Mouse (Mus musculus) hindbrain, embryonic 11.5 days (tissue): ENCODE measurements at regions not wholly inside any gene's neighbourhood (a gene's known extent, or its start where the extent isn't known, plus 50 kb on each side); places are given as distances from the start of the nearest gene placed in this dataset.

Experiments used
- ATAC-seq: fragments of 200-750 bp; cut with Nextera tagmentation; 2 replicates; pipeline ENCODE4 v1.8.0; 2017; ENCODE audit warnings: mild to moderate bottlenecking, moderate TSS enrichment, moderate library complexity; ENCODE audit not compliant: low FRiP score
- DNase-seq: peaks from one replicate; pipeline ENCODE4 v3.0.0-alpha.2; 2015; ENCODE audit warnings: low spot score
- H3K27ac ChIP-seq: fragments of 300-500 bp; sonication (generic); 2 replicates; pipeline ENCODE4 v1.5.1; 2014; ENCODE audit warnings: mild to moderate bottlenecking, low read depth, low read length
- H3K27me3 ChIP-seq: fragments of 300-500 bp; sonication (generic); 2 replicates; pipeline ENCODE4 v1.6.1; 2014; ENCODE audit warnings: mild to moderate bottlenecking, low read length, moderate library complexity, mixed read lengths; ENCODE audit not compliant: control insufficient read depth, insufficient read depth
- H3K36me3 ChIP-seq: fragments of 300-500 bp; sonication (generic); 2 replicates; pipeline ENCODE4 v1.6.1; 2014; ENCODE audit warnings: mild to moderate bottlenecking, low read length, moderate library complexity, mixed read lengths; ENCODE audit not compliant: control insufficient read depth, insufficient read depth
- H3K4me1 ChIP-seq: fragments of 300-500 bp; sonication (generic); replicated peaks from 2 replicates; pipeline ENCODE4 v1.6.1; 2014; ENCODE audit warnings: low read length, mixed read lengths; ENCODE audit not compliant: control insufficient read depth, insufficient read depth
- H3K4me2 ChIP-seq: fragments of 300-500 bp; sonication (generic); replicated peaks from 2 replicates; pipeline ENCODE4 v1.6.1; 2014; ENCODE audit warnings: mild to moderate bottlenecking, low read depth, low read length
- H3K4me3 ChIP-seq: fragments of 300-500 bp; sonication (generic); 2 replicates; pipeline ENCODE4 v1.5.1; 2014; ENCODE audit warnings: low read depth, low read length
- H3K9ac ChIP-seq: fragments of 300-500 bp; sonication (generic); 2 replicates; pipeline ENCODE4 v1.6.1; 2014; ENCODE audit warnings: low read depth, low read length
- H3K9me3 ChIP-seq: fragments of 300-500 bp; sonication (generic); 2 replicates; pipeline ENCODE4 v1.6.1; 2016; ENCODE audit warnings: low read length; ENCODE audit not compliant: control insufficient read depth
- WGBS: fragments of 180-500 bp; shearing (Covaris S2); extraction: QIAGEN DNeasy Blood & Tissue Kit; methylation state at CpG from one replicate; pipeline ENCODE4 v1.1.7; 2014; 5-methylcytosine and 5-hydroxymethylcytosine counted together

- H3K9me3 ChIP-seq: no peaks in the 10 kb centered on the region
- H3K4me3 ChIP-seq: no peak overlapping the region
- DNase-seq (no peak), ATAC-seq (no peak)
- H3K27me3 ChIP-seq: no peaks in the 10 kb centered on the region
- H3K4me1 ChIP-seq: no peaks in the 10 kb centered on the region
- H3K27ac ChIP-seq: no peak overlapping the region
- WGBS: 69% methylated on average over 4 of the region's 4 CpGs
- no peak overlapping the region for H3K9ac ChIP-seq
- no peak overlapping the region for H3K4me2 ChIP-seq
- H3K36me3 ChIP-seq: no peaks in the 10 kb centered on the region
Measured at GRCm38 (mm10) chr4:31618026-31618425, 345.9 kb upstream of the Map3k7 start.

DNA sequence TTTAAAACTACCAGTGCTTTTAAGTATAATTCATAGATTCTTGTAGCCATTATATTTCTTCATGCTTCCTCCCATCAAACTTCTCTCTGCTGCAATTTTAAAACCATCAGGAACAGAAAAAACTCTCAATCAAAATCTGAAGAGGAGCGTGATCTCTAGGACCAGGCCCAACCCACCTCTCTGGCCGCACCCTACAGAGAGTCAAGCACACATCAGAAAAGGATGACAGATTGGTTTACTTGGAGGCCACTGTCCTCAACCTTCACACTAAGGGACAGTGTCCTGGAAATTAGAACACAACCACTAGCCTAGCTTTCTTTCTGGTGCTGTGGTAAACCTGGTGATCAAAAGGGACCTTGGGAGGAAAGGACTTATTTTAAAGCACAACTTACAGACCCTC lies 342.7 kb upstream of the Map3k7 start:
- Histone ChIP-seq H3K4me3 (no peak overlapping the region), H3K9me3 (no peaks in the 10 kb centered on the region), H3K27me3 (no peaks in the 10 kb centered on the region), H3K27ac (no peak overlapping the region), H3K4me1 (no peaks in the 10 kb centered on the region), H3K36me3 (no peaks in the 10 kb centered on the region), H3K9ac (no peak overlapping the region), H3K4me2 (no peak overlapping the region)
- no peak for ATAC-seq
- 88% methylated on average over 2 of the region's 2 CpGs for WGBS
- no peak for DNase-seq

GRCm38 (mm10) chr4:31627053-31627452 lies 336.8 kb upstream of the Map3k7 start:
- Histone ChIP-seq H3K36me3 (no peaks in the 10 kb centered on the region), H3K4me1 (no peaks in the 10 kb centered on the region; the same call in 1 of the 2 replicates), H3K9ac (no peak overlapping the region), H3K27ac (no peak overlapping the region), H3K4me3 (no peak overlapping the region), H3K9me3 (no peaks in the 10 kb centered on the region), H3K4me2 (no peak overlapping the region), H3K27me3 (no peaks in the 10 kb centered on the region)
- peak; percentile 37 for DNase-seq
- peak; percentile 67; the same call in 1 of the 2 replicates for ATAC-seq
- WGBS: 32% methylated on average over 3 of the region's 3 CpGs

GRCm38 (mm10) chr4:31627777-31628176 lies 336.1 kb upstream of the Map3k7 start:
- no peak overlapping the region for H3K4me2 ChIP-seq
- H3K27ac ChIP-seq: no peak overlapping the region
- 96% methylated on average over 10 of the region's 10 CpGs for WGBS
- no peak for DNase-seq
- ATAC-seq: no peak
- no peak overlapping the region for H3K4me3 ChIP-seq
- H3K36me3 ChIP-seq: no peaks in the 10 kb centered on the region
- H3K4me1 ChIP-seq: no peaks in the 10 kb centered on the region; the same call in 1 of the 2 replicates
- no peaks in the 10 kb centered on the region for H3K27me3 ChIP-seq
- H3K9ac ChIP-seq: no peak overlapping the region
- no peaks in the 10 kb centered on the region for H3K9me3 ChIP-seq

GRCm38 (mm10) chr4:31638564-31638963 lies 325.3 kb upstream of the Map3k7 start:
- Histone ChIP-seq H3K27me3 (no peaks in the 10 kb centered on the region), H3K9ac (no peak overlapping the region), H3K4me3 (no peak overlapping the region), H3K4me1 (no peaks in the 10 kb centered on the region), H3K9me3 (no peaks in the 10 kb centered on the region), H3K4me2 (no peak overlapping the region), H3K27ac (no peak overlapping the region), H3K36me3 (no peaks in the 10 kb centered on the region)
- ATAC-seq (no peak), DNase-seq (no peak)
- 92% methylated on average over 6 of the region's 6 CpGs for WGBS

- ATAC-seq (peak; percentile 79), DNase-seq (peak; percentile 40)
- Histone ChIP-seq H3K4me1 (no peaks in the 10 kb centered on the region), H3K9ac (no peak overlapping the region), H3K4me3 (no peak overlapping the region), H3K27me3 (no peaks in the 10 kb centered on the region), H3K27ac (no peak overlapping the region), H3K36me3 (no peaks in the 10 kb centered on the region), H3K4me2 (no peak overlapping the region), H3K9me3 (no peaks in the 10 kb centered on the region)
- 70% methylated on average over 9 of the region's 9 CpGs for WGBS
Measured at GRCm38 (mm10) chr4:31642161-31642560, 321.7 kb upstream of the Map3k7 start.

DNA sequence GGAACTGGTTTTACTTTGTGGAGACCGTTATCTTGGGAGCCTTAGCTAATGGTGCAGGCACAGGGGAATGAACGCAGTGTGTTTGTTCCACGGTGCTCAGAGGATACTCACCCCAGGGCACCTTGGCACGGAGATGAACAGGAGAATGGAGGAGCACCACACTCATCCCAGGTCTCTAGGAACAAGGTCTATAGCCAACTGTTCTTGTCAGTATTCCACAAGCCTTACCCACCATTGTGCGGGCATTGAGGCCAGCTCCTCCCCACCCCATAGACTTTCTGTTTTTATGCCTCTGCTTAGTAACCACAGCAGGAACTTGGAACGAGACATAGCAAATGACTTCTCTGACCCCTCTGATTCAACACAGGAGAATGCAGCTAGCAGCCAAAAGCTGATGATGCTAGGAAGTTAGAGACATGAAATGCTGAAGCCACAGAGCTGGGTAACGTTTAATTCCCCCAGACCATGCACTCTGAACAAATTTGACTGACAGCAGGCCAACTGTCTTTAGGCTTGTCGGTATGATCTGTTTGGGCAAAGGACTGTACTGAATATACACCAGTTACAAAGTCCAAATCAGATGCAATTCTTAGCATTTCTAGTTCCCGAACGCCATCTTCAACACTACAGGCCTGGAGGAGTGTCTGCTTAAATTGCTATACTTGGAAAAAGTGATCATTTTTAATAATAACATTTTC lies 321.2 kb upstream of the Map3k7 start:
- no peaks in the 10 kb centered on the region for H3K36me3 ChIP-seq
- H3K4me3 ChIP-seq: no peak overlapping the region
- no peak overlapping the region for H3K4me2 ChIP-seq
- H3K27me3 ChIP-seq: no peaks in the 10 kb centered on the region
- no peak overlapping the region for H3K9ac ChIP-seq
- H3K9me3 ChIP-seq: no peaks in the 10 kb centered on the region
- 66% methylated on average over 10 of the region's 10 CpGs for WGBS
- ATAC-seq (peak; percentile 55; the same call in 1 of the 2 replicates), DNase-seq (no peak)
- H3K27ac ChIP-seq: no peak overlapping the region
- no peaks in the 10 kb centered on the region for H3K4me1 ChIP-seq

DNA sequence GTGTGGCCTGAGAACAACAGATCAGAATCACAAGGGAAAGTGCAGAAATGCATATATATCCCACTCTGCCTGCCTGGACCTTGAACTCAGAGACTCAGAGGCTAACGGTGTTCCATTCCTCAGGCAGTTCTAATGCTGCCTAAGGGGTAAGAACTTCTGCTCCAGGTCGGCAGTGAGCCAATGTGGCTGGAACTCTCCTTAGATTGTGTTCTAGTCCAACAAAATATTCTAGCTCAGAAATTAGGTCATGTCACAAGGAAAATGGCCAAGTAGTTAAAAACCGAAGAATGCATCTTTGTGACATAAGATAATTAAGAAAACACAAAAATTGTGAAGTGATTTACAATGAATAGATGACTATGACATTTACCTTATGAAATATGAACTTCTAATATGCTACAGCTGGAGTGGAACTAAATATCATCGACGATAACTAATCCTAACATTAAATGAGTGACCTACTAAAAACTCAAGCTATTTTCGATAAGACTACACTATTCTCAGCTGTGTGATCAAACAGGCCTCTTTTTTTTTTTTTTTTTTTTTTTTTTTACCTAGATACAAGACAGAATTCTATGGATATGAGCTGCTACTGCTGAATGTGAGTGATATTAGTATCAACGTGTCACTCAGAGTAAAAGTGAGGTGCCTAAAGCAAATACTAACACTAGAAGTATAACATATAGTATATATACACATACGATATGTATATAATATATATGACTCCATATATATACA lies 315.1 kb upstream of the Map3k7 start:
- Histone ChIP-seq H3K4me3 (no peak overlapping the region), H3K4me2 (no peak overlapping the region), H3K36me3 (no peaks in the 10 kb centered on the region), H3K27me3 (no peaks in the 10 kb centered on the region), H3K27ac (no peak overlapping the region), H3K9me3 (no peaks in the 10 kb centered on the region), H3K4me1 (no peaks in the 10 kb centered on the region), H3K9ac (no peak overlapping the region)
- no peak for DNase-seq
- WGBS: 92% methylated on average over 8 of the region's 8 CpGs
- no peak for ATAC-seq
